Mouse (Mus musculus) cortical plate, adult 2 months (tissue): Measurements from ENCODE around the gene Tnni3.

Experiments
- CTCF ChIP-seq: fragments of 200-500 bp; IDR thresholded peaks from 2 replicates; pipeline ENCODE4 v1.5.1; 2011; ENCODE audit warnings: mild to moderate bottlenecking, control low read depth, low read length; ENCODE audit not compliant: insufficient read depth; ENCODE audit errors: extremely low read depth
- POLR2A ChIP-seq: fragments of 200-500 bp; IDR thresholded peaks from 2 replicates; pipeline ENCODE4 v1.6.1; 2011; ENCODE audit warnings: mild to moderate bottlenecking, low read length, control low read depth; ENCODE audit not compliant: insufficient read depth; ENCODE audit errors: extremely low read depth

DNA sequence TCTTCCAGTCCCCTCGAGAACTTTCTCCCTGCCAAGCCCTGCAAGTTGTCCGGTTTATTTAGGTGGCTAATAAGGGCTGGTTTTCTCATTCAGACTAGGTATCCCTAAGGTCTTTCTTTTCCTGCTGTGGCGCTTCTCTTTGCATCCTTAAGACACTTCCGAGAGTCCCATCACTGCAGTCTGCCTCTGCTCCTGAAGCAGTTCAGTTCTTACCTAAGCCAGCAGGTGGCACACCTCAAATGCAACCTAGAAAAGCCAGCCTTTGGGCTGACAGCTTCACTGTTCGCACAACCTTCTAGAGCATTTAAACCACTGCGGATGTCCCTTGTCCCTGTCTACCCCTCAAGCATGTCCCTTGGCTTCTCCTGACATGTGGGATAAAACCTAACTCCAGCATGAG is 44.4 kb downstream of the Tnni3 start:
- TF ChIP-seq CTCF (peak; percentile 58), POLR2A (no peak)
